Mouse (Mus musculus) frontal cortex, postnatal 25 days (tissue): ENCODE data around the gene Parm1.

Experiments used
- DNase-seq, 2 experiments: peaks; one replicate each; pipeline ENCODE4 v3.0.0; 2022; ENCODE audit warnings: low spot score in 2 of 2

The Parm1 gene

DNA sequence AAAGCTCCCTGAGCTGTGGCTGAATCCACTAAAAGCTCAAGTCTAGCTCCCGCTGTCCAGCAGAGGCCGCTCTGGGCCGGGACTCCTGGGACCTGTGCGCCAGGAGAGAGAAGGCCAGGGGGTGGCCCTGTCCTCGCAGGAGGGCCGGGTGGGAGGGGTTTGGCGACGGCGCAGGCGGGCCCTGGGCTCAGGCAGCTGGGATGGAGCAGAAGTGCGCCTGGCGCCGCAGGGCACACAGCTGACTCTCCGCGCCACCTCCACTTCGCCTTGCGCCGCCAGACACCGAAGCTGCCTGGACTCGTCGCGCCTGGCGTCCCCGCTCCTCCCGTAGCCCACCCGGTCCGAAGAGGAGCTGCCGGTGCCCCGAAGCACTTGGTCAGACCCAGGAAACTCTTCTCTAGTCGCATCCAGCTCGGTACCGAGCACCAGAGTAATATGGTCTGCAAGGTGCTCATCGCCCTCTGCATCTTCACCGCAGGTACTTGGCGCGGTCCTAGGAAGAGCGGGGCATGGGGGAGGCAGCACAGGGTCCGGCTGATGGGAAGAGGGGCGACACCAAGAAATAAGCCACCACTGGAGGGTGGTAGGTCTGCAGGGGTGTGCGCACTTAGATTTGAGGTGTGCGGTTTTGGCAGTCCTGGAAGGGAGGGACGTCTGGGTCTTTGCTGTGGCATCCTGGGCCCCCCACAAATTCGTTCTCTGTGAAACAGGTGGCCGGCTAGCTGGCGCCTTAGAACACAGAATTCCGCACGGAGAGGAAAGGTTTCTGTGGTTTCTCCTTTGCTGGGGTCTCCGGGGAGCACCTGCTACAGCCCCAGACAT is at the start of gene Parm1:
Parm1 (plus strand) TSS at position 136 of the 822 bp plus-strand sequence.
- peak; percentile 55 to 68 for DNase-seq

DNA sequence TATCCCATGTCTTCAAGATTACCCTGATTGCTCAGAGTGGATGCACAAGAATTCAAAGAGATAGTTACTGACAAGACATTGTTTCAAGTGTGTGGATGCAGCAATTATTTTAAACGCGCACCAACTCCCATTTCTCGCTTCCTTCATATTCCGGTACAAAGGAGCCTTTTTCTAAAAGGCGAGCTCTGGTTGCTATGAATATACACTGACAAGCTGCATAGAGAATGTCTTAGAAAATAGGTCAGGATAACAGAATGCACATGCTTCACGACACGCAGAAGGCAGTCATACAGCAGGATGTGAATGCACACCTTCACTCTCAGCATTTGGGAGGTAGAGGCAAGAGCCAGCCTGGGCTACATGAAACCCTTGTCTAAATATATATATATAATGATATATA is 42.2 kb upstream of the Parm1 start:
- DNase-seq = no peak

DNA sequence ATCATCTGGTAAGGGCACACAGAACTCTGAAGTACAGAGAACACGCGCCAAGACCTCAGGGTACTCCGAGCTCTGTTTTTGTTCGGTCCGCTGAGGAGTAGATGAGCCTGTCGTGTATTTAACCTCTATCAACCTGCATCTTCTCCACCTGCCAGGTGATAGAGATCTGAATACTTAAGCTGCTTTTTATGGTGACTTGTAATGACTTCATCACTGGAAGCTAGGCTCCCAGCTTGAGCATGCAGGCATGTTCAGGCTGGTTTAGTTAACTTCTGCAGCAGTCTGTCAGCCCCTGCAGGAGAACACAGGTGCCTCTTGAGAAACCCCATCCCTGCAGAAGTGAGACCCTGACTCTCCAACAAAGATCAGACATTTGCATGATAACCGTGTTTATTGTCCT is 40.6 kb upstream of the Parm1 start:
- no peak for DNase-seq

- no peak for DNase-seq
Measured at GRCm38 (mm10) chr5:91478673-91479072, 38.7 kb upstream of the Parm1 start.

- no peak for DNase-seq
Measured at GRCm38 (mm10) chr5:91480129-91480528, 37.3 kb upstream of the Parm1 start.

DNA sequence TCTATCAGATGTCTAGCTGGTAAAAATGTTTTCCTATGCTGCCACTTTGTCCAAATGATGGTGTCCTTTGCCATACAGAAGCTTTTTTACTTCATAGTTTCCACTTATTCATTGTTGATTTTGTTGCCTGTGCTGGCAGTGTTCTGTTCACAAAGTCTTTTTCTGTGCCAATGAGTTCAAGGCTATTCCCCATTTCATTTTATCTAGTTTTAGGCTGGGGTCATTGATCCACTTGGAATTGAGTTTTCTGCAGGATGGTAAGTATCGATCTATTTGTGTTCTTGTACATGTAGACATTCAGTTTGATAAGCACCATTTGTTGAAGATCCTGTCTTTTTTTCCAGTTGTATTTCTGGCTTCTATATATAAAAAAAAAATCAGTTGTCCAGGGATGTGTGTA is 33.1 kb upstream of the Parm1 start:
- DNase-seq = no peak

- DNase-seq = no peak
Measured at GRCm38 (mm10) chr5:91494456-91494855, 23.0 kb upstream of the Parm1 start.

- no peak for DNase-seq
Measured at GRCm38 (mm10) chr5:91501361-91501760, 16.1 kb upstream of the Parm1 start.

GRCm38 (mm10) chr5:91502366-91502765 is 15.0 kb upstream of the Parm1 start:
- no peak for DNase-seq

DNA sequence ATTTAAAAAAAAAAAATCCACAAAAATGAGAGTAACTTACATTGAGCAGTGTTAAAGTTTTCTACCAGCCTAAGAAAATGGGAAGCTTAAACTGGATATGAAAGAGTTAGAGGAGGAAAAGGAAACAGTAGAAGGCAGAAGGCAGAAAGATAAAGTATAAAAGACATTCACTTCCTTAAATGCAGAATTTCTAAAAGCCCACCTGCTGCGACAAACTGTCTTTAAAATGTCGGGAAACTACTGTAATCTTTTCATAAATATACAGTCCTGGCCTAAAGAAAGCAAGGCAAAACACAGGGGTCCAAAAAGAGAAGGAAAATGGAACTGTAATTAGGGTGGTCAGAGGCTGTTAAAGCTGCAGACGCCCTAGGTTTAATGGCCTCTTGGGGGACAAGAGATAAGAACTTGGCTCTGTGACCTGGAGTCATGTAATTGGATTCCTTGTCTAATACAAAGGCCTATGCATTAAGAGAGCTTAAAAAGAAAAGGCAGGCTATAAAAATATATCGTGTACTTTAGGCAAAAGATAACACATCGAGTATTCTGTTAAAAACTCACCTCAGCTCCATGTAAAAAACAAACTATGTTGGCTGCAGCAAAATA is 13.0 kb upstream of the Parm1 start:
- no peak for DNase-seq

GRCm38 (mm10) chr5:91517077-91517476 is 338 bp upstream of the Parm1 start:
- DNase-seq = no peak

GRCm38 (mm10) chr5:91518302-91518790 is 931 bp downstream of the Parm1 start:
- no peak for DNase-seq

DNA sequence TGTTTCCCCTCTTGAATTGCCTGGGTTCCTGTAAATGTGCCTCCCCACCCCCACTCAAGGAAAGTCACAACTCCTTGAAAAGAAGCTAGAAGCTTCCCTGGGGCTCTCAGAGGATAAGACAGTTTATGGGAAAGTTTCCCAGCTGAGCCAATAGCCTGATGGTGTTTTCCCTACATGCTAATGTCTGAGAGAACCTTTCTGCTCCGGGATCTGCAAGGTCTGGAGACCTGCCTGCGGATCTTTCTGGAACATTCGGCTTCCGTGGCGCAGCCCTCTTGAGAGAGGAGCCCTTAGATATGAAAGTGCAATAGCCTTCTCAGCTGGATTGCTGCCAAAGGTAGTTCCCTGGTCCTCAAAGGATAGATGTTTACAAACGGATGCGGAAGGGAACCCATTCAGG is 1.5 kb downstream of the Parm1 start:
- DNase-seq = peak in 1 of 2 experiments; percentile 9

DNA sequence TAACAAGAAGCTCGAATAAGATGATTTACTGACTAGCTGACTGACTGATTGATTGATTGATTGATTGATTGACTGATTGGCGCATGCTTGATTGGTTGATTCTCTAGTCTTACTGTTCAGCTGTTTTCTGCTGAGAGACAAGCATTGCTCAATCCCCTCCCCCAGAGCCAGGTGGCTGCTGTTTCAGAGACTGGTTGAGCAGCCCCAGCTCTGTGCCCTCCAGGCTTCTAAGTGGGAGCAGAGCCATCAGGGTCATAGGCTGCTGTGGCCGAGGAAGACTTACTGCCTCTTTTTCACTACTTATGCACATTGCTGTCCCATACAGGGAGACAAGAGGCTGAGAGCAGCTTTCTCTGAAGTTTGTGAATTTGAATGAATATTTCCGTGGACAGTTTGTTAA is 2.1 kb downstream of the Parm1 start:
- no peak for DNase-seq

DNA sequence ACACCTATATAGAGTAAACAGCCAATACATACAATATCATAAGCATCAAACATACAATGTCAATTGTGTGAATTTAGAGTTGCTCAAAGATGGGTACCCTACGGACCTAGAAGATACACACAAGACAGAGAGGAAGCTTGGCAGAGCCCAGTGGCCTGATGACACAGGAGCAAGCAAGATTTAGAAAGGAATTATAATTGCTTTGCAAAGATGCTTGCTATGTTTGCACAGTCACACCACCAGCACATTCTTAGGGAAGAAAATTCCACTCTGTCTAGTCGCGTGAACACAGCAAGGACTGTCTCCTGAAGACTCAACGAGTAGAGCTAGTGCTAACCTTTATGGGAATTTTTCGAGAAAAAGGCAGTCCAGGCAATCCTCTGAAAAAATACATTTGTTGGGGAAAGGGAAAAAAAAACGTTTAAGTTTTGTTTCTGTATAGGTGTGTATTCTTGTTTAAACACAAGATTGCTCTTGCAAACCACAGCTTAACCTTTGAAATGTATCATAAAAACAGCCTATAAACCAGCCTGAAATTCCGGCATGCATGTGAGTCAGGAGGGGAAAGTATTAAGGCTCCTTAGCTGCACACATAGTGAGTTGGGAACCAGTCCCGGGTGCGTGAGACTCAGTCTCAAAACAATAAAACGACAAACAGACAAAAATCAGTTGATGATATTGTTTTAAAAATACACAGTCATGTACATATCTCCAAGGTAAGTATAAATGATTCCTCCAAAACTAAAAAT is 15.5 kb downstream of the Parm1 start:
- DNase-seq = no peak

GRCm38 (mm10) chr5:91559071-91559610 is 41.7 kb downstream of the Parm1 start:
- DNase-seq = no peak

GRCm38 (mm10) chr5:91559711-91560110 is 42.3 kb downstream of the Parm1 start:
- DNase-seq = no peak

DNA sequence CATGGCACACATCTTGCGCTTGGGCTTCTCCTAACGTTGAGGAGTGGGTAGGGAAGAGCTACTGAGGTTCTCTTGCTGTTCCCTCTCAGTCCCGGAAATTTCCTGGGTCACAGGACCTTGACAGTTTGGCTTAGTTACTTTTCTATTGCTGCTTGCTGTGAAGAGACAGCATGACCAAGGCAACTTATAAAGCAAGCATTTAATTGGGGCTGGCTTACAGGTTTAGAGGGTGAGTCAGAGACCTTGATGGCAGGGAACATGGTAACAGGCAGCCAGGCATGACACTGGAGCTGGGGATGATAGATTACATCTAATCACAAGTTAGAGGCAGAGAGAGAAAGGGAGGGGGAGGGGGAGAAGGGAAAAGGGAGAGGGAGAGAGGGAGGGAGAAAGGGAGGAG is 44.0 kb downstream of the Parm1 start:
- DNase-seq = no peak

GRCm38 (mm10) chr5:91562486-91562885 is 45.1 kb downstream of the Parm1 start:
- no peak for DNase-seq

DNA sequence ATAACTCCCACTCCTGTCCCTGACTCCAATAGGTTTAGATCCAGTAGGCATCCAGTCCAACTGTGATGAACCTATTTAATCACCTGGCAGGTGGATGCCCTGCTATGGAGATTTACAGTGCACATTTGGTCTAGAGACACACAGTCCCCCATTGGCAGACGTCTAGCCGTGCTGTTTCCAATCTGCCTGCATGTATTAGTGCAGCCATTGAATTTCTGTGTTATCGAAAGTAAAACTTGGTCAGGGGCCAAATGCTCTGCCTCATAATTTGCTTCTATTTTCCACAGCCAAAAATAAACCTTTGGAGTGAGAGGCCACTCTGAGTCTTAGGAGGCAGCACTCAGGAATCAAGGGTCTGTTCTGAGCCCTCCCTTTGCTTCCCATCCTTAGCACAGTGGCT is 46.6 kb downstream of the Parm1 start:
- no peak for DNase-seq

DNA sequence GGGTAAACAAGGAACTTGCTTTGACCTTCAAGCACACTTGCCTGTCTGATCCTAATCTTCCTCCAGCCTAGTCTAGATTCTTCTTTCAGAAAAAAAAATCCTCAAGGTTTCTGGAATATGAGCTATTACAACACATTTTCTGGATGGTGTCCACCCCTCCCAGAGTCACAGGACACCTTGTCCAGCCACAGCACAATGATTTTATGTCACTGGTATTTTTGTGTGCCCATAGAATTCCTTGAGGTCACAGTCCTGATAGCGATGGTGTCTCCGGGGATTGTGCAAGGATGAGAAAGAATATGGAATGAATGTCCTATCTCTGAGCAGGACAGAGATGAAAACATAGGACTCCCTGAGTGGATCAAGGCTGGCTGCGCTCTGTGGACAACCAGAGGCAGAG is 48.0 kb downstream of the Parm1 start:
- no peak for DNase-seq

- DNase-seq = no peak
Measured at GRCm38 (mm10) chr5:91566591-91566990, 49.2 kb downstream of the Parm1 start.
